Mouse (Mus musculus) ES-E14 (cell line): ENCODE results near the gene Degs2. TPM values are rescaled to one million over a fixed set of nuclear protein-coding genes. Genes with fewer than 3 reads are reported as not detected.

Source experiments
- DNase-seq: peaks from one replicate; pipeline ENCODE4 v3.0.0-alpha.2; 2013; ENCODE audit warnings: low read depth, low spot score
- H3K27ac ChIP-seq: 2 replicates; pipeline ENCODE4 v1.5.1; 2012; ENCODE audit warnings: low read depth, mild to moderate bottlenecking, low read length, moderate library complexity, mixed read lengths; ENCODE audit not compliant: poor library complexity, insufficient read depth, severe bottlenecking
- H3K36me3 ChIP-seq: 2 replicates; pipeline ENCODE4 v1.6.1; 2012; ENCODE audit warnings: mild to moderate bottlenecking, low read length, moderate library complexity, mixed read lengths; ENCODE audit not compliant: control insufficient read depth, poor library complexity, insufficient read depth, severe bottlenecking
- H3K4me1 ChIP-seq, 2 experiments: fragments of 150-350 bp in 1 of 2; sonication (generic) in 1 of 2; 2 replicates each; pipeline ENCODE4 v1.6.1; 2012; ENCODE audit warnings: low read length in 2 of 2, mild to moderate bottlenecking in 1 of 2, mixed read lengths in 1 of 2; ENCODE audit not compliant: control insufficient read depth in 2 of 2, insufficient read depth in 2 of 2, poor library complexity in 1 of 2
- H3K4me3 ChIP-seq, 2 experiments: fragments of 150-350 bp in 1 of 2; sonication (generic) in 1 of 2; 2 replicates each; pipeline ENCODE4 v1.5.1; 2012; ENCODE audit warnings: low read length in 2 of 2, low read depth in 1 of 2, mild to moderate bottlenecking in 1 of 2, mixed read lengths in 1 of 2; ENCODE audit not compliant: insufficient read depth in 1 of 2, poor library complexity in 1 of 2, severe bottlenecking in 1 of 2
- H3K9ac ChIP-seq: 2 replicates; pipeline ENCODE4 v1.6.1; 2012; ENCODE audit warnings: low read depth, mild to moderate bottlenecking, low read length, mixed read lengths; ENCODE audit not compliant: poor library complexity, insufficient read depth, severe bottlenecking
- H3K9me3 ChIP-seq: fragments of 150-350 bp; sonication (generic); 2 replicates; pipeline ENCODE4 v1.6.1; 2012; ENCODE audit warnings: low read depth, mild to moderate bottlenecking, low read length; ENCODE audit not compliant: control insufficient read depth, insufficient read depth
- CHD2 ChIP-seq: IDR thresholded peaks from 2 replicates; pipeline ENCODE4 v1.6.1; 2014; ENCODE audit warnings: mild to moderate bottlenecking, low read depth, low read length, inconsistent platforms
- HCFC1 ChIP-seq: IDR thresholded peaks from 2 replicates; pipeline ENCODE4 v1.6.1; 2012; ENCODE audit warnings: low read length, inconsistent platforms, borderline replicate concordance; ENCODE audit not compliant: insufficient read depth
- MAFK ChIP-seq: IDR thresholded peaks from 2 replicates; pipeline ENCODE4 v1.6.1; 2014; ENCODE audit warnings: mild to moderate bottlenecking, low read depth, low read length, inconsistent platforms; ENCODE audit not compliant: insufficient read depth
- ZC3H11A ChIP-seq: IDR thresholded peaks from 2 replicates; pipeline ENCODE4 v1.6.1; 2012; ENCODE audit warnings: low read depth, mild to moderate bottlenecking, inconsistent platforms, low read length, borderline replicate concordance
- ZNF384 ChIP-seq: IDR thresholded peaks from 2 replicates; pipeline ENCODE4 v1.6.1; 2012; ENCODE audit warnings: low read depth, low read length, inconsistent platforms
- in situ Hi-C, 2 experiments: fragments of 600-800 bp; cut with MboI; formaldehyde crosslinking; loops; one replicate each; pipeline ENCODE4 v1.15.1; 2025; ENCODE audit warnings: low sequenced_read_pairs in 2 of 2, inconsistent platforms in 1 of 2; ENCODE audit not compliant: unreplicated experiment in 2 of 2
- total RNA-seq: library from RNA; depleted of rRNA; stranded (reverse); fragments of 300-350 nt; gene quantifications from 2 replicates; pipeline ENCODE4 v1.2.3, GENCODE M21; 2012

Degs2 gene
- total RNA-seq, 1 experiment = 0.49 TPM

GRCm38 (mm10) chr12:108674502-108674901 is 27.6 kb downstream of the Degs2 start:
- H3K36me3 ChIP-seq = peaks cover 8% of the 10 kb centered on the region; the same call in 1 of the 2 replicates
- H3K4me1 ChIP-seq = no peaks in the 10 kb centered on the region
- H3K27ac ChIP-seq = no peak overlapping the region
- no peaks in the 10 kb centered on the region for H3K9me3 ChIP-seq
- TF ChIP-seq HCFC1 (no peak), ZNF384 (no peak), ZC3H11A (no peak), CHD2 (no peak), MAFK (no peak)
- H3K9ac ChIP-seq = no peak overlapping the region
- no peak for DNase-seq
- no peak overlapping the region for H3K4me3 ChIP-seq
- in situ Hi-C loops = no loop called here

- H3K4me3 ChIP-seq = no peak overlapping the region
- no peak overlapping the region for H3K27ac ChIP-seq
- DNase-seq = no peak
- peaks cover 8% of the 10 kb centered on the region; the same call in 1 of the 2 replicates for H3K36me3 ChIP-seq
- TF ChIP-seq ZC3H11A (no peak), CHD2 (no peak), MAFK (no peak)
- H3K9me3 ChIP-seq = no peaks in the 10 kb centered on the region
- no peak overlapping the region for H3K9ac ChIP-seq
- no peaks in the 10 kb centered on the region for H3K4me1 ChIP-seq
- in situ Hi-C loops = no loop called here
Measured at GRCm38 (mm10) chr12:108673546-108673945, 28.6 kb downstream of the Degs2 start.

- no peak overlapping the region for H3K4me3 ChIP-seq
- H3K27ac ChIP-seq = no peak overlapping the region
- H3K9me3 ChIP-seq = no peaks in the 10 kb centered on the region
- no peak overlapping the region for H3K9ac ChIP-seq
- TF ChIP-seq ZNF384 = no peak
- TF ChIP-seq ZC3H11A = no peak
- TF ChIP-seq HCFC1 = no peak
- no peak for TF ChIP-seq MAFK
- no peak for TF ChIP-seq CHD2
- peaks cover 8% of the 10 kb centered on the region; the same call in 1 of the 2 replicates for H3K36me3 ChIP-seq
- no peak for DNase-seq
- in situ Hi-C loops = no loop called here
- no peaks in the 10 kb centered on the region for H3K4me1 ChIP-seq
Measured at GRCm38 (mm10) chr12:108672908-108673307, 29.2 kb downstream of the Degs2 start.

GRCm38 (mm10) chr12:108671541-108671940 is 30.6 kb downstream of the Degs2 start:
- TF ChIP-seq ZNF384 (no peak), HCFC1 (no peak), MAFK (no peak), ZC3H11A (no peak), CHD2 (no peak)
- Histone ChIP-seq H3K4me3 (no peak overlapping the region), H3K27ac (no peak overlapping the region), H3K9ac (no peak overlapping the region), H3K36me3 (peaks cover 7% of the 10 kb centered on the region; the same call in 1 of the 2 replicates), H3K9me3 (no peaks in the 10 kb centered on the region), H3K4me1 (no peaks in the 10 kb centered on the region)
- DNase-seq = no peak
- in situ Hi-C loops = no loop called here

GRCm38 (mm10) chr12:108668606-108669235 is 33.4 kb downstream of the Degs2 start:
- Histone ChIP-seq H3K4me3 (no peak overlapping the region), H3K36me3 (no peaks in the 10 kb centered on the region; the same call in 1 of the 2 replicates), H3K9me3 (no peaks in the 10 kb centered on the region), H3K9ac (no peak overlapping the region), H3K4me1 (no peaks in the 10 kb centered on the region), H3K27ac (no peak overlapping the region)
- no peak for DNase-seq
- TF ChIP-seq MAFK (no peak), ZNF384 (no peak), HCFC1 (no peak), CHD2 (no peak), ZC3H11A (no peak)
- in situ Hi-C loops = no loop called here
